Mouse (Mus musculus): ENCODE results near the gene Bckdhb.

Gene Bckdhb

DNA sequence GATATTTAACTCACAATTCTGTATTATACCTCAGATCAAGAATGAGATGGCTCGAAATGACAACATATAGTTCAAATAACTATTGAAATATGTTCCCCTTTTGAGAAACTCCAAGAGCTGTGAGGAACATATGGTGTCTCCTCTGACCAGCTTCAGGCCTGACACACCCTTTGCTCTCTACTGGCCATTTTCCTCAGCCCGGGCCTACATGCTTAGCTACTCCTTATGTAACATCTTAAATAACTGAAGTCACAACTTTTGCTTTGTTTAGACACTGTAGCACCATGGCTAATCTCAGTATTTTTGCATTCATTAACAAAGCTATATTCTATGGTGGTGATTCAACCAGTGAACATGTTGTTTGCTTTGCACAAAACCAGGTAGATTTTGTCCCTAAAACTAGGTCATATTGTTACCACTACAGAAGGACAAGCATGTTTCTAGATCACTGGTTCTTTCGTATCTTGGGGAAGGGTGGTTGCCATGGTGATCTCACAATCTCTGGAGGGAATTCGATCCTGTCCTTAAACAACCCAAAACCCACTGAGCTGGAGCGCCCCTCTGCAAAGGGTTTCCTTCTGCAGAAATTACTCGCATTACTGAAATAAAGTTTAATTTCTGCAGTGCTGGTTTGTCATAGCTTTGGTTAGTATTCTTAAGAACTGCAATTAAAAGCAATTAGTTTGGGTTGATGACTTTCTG is 185.0 kb downstream of the Bckdhb start:
- DNase-seq = peak; percentile 31

- DNase-seq = no peak
Observed at GRCm38 (mm10) chr9:84110616-84111015, 185.7 kb downstream of the Bckdhb start.

GRCm38 (mm10) chr9:84112319-84112718 is 187.4 kb downstream of the Bckdhb start:
- DNase-seq = no peak

DNA sequence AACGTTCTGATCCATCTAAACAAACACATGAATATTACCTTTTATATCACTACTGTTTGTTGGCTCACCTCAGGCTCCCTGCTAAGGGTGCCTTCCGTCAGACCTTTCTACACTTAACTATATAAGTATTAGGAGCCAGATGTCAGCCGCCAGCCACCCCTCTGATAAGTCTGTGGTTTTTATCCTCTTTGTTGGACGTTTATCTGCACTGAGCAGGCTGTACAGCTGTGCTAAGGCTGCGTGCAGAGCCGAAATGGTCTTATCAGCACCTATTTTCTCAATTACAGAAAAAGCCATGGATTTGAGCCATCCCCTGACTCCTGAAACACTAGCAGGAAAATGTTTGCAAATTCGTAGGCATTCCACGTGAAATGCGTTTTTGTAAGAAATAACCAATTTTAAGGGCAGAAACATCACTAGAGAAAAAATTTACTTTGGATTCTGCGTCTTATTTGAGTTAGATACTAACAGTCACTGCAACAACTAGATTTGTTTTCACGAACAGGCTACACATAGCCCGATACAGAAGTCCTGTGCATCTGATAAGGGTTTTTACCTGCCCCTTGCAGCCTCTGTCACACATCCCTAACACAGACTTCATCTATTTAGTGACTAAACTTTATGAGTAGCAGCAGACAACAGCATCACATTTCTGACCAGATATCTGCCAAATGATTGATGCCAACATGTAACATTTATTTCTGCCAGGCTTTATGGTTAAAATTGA is 188.1 kb downstream of the Bckdhb start:
- no peak for DNase-seq

GRCm38 (mm10) chr9:84114254-84114653 is 189.3 kb downstream of the Bckdhb start:
- no peak for DNase-seq

DNA sequence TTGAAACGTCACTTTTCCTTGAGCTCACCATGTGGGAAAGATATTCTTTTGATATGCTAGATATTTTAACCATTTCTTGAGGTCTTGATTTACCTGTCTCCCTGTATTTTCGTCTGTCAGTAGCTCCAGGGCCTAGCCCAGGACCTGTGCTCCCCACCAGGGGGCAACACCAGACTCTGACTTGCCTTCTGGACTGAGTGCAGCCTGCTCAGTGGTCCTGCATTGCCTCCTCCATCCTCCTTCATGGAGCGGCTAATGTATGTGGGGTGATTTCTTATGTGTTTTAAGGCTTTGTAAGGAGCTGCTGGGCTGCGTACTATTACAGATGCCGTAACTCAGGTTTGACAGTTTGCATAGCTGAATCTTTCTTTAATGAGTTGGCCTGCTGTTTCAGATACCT is 192.4 kb downstream of the Bckdhb start:
- DNase-seq = no peak

GRCm38 (mm10) chr9:84124996-84125395 is 200.1 kb downstream of the Bckdhb start:
- DNase-seq = no peak

- no peak for DNase-seq
Observed at GRCm38 (mm10) chr9:84130338-84130737, 205.4 kb downstream of the Bckdhb start.

- DNase-seq = no peak
Observed at GRCm38 (mm10) chr9:84135062-84135461, 210.1 kb downstream of the Bckdhb start.

DNA sequence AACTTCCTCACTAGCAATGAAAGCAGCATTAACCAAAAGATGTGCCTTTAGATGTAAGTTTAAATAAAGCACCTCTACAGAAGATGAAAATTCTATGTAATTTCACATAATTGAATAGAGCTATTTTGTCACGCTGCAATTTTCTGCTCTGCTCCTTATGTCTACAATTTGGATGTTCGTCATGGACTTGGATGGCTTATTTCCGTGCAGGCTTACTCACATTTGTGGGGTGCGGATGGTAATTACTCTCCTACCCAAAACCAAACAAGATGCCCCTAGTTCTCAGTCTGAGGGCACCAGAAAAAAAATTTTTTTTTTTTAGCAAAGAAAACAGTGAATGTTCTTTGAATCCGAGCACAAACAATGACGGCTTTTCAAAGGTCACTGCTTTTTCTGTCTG is 212.2 kb downstream of the Bckdhb start:
- DNase-seq = no peak

DNA sequence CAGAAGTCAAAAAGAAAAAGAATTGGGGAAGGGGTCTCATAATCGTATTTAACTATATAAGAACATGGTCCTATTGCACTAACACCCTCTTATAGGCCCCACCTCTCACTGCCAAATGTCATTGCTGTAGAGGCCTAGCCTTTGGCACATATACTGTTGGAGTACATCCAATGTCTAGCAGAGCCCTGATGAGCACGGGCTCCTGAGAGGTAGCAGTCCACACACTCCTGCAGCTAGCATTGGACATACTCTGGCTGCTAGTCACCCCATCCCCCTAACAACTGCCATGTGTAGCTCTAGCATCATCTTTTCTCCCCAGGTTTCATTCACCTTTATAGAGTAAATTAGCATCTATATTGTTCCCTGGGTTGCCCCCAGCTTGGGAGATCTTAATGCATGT is 223.2 kb downstream of the Bckdhb start:
- no peak for DNase-seq

Data from cerebellum, adult 11-12 months (tissue).